Mouse (Mus musculus) cerebellum, adult 11 months (tissue): ENCODE results near the gene Ubash3b.
A peak's percentile ranks its signal among the peaks of the same experiment; 100 is the strongest.

Source experiments
- DNase-seq: peaks from one replicate; pipeline ENCODE4 v3.0.0; 2022

Gene Ubash3b

DNA sequence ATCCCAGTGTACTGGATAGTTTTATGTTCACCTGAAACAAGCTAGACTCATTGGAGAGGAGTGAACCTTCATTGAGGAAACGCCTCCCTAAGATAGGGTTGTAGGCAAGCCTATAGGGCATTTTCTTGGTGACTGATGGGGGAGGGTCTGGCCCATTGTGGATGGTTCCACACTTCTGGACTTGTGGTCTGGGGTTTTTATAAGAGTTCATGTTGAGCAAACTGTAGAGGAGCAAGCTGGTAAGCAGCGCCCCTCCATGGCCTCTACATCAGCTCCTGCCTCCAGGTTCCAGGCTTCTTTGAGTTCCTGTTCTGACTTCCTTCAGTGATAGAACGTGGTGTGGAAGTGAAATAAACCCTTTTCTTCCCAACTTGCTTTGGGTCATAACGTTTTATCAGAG lies 866 bp upstream of the Ubash3b start:
- no peak for DNase-seq

DNA sequence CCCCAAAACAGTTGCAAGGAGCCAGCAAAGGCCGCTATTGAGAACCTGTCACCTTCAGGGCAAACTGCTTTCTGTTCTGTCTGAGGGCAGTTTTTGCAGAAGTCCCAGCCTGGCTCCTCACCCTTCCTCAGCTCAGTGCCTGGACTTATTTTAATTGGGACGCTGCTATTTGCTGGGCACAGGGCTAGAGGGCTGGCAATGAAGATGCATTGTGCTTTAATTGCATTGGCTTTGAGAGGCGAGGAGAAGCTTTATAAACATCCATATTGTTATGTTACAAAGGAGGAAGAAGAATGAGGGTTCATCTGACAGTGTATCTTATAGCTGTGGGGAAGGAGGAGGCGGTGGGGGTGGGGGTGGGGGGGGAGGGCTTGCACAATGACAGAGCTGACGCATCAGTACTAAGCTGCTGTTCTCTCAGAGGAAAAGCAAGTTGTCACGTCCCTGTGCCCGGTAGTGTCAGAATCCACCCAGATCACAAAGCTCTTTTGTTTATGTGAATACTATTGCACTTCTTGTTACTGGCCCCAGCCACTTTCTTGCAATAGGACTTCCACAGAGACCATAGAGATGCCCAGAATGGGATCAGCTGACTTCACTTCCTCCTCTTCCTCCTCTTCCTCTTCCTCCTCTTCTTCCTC lies 841 bp downstream of the Ubash3b start:
- DNase-seq = no peak

GRCm38 (mm10) chr9:41159223-41159622 lies 2.3 kb downstream of the Ubash3b start:
- no peak for DNase-seq

DNA sequence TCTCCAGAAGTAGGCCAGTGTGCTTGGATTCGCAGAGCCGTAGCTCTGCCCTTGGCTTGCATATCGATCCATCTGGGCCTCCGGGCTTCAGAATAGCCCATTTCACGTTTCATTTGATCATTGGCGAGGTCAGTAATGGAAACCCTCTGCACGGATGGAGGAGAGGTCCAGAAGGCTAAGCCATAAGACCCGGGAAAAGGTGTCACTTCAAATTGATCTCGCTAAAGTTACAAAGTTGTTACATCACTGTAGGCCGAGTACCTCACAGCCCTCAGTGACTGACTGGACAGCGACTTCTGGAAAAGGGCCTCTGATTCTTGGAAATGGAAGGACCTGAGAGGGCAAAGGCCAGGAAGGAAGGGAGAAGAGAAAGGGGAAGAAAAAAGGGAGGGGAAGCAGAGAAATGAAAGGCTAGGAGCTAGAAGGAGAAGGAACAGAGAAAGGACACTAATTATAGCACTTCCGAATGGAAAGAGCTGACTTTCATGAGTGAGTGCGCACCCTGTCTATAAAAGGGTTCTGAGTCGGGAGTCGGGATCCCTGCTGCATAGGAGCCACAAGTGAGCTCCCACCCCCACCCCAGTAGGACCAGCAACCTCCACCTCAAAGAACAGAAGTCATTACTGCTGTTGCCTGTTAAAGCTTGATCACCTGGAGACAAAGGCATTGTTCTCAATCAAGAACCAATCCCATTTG lies 3.5 kb downstream of the Ubash3b start:
- DNase-seq = no peak

GRCm38 (mm10) chr9:41157020-41157871 lies 4.3 kb downstream of the Ubash3b start:
- peak; percentile 86 for DNase-seq

DNA sequence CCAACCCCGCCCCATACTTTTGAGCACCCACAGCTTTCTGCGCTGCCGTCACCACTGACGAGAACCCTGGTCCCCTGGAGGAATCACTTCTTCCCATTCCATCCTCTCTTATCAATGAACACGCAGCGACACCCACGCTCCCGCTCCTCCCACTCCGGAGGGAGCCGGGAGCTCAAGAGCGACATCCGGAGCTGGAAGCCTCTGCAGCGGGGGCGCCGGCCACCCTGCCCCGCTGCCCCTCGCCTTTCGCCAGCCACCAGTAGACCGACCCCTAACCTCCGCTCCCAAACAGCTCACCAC lies 4.8 kb downstream of the Ubash3b start:
- peak; percentile 52 for DNase-seq

- DNase-seq = peak; percentile 51
These were observed 5.3 kb downstream of the Ubash3b start for GRCm38 (mm10) chr9:41156006-41156719.

DNA sequence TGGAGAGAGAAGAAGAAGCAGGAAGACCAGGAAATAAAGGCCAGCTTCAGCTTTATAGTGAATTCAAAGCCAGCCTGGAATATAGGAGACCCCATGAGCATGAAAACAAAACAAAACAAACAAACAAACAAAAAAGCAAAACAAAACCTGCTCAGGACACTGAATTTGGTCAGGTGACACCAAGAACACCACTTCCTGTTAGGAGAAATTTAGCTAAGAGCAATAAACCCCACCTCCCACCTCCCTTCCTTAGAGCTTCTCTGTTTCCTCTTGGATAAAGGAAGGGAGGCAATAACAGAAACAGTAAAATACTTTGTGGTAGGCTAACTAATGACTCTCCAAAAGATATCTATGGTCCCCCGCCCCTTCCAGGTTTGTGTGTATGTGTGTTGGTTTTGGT lies 7.5 kb downstream of the Ubash3b start:
- no peak for DNase-seq

DNA sequence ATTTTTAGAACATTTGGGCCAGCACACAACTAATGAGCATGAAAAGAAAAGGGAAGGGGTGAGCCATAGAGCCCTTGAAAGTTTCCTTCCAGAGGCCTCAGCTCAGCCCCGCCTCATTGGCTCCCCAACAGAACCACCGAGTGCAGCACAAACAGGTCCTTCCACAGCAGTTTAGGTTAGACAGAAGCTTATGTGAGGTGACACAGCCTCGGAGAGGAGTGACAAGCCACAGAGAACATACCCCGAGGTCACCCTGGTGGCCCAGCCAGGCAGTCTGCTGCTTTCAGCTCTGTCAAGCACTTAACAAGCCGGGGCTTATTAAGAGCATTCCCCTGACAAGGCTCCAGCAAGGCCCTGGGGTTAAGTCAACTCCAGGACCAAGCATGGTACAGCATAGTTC lies 8.4 kb downstream of the Ubash3b start:
- no peak for DNase-seq

DNA sequence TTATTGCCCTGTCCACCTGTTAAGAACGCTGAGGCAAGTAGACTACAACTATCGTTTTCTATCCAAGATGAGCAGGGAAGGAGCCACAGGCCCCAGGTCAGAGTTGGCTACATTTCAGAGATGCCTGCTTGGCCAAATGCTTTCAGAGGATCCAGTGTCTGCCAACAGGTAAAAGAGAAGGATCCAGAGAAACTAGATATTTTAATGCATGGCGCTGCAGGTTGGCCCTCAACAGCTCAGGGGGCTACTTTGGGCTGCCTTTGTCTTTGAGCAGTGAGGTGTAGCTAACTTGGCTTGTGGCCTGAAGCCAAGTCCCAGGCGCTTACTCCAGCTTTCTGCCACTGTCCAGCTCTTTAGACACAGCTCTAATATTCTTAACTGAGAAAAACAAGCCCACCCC lies 10.0 kb downstream of the Ubash3b start:
- peak; percentile 58 for DNase-seq

GRCm38 (mm10) chr9:41149896-41150295 lies 11.6 kb downstream of the Ubash3b start:
- no peak for DNase-seq

DNA sequence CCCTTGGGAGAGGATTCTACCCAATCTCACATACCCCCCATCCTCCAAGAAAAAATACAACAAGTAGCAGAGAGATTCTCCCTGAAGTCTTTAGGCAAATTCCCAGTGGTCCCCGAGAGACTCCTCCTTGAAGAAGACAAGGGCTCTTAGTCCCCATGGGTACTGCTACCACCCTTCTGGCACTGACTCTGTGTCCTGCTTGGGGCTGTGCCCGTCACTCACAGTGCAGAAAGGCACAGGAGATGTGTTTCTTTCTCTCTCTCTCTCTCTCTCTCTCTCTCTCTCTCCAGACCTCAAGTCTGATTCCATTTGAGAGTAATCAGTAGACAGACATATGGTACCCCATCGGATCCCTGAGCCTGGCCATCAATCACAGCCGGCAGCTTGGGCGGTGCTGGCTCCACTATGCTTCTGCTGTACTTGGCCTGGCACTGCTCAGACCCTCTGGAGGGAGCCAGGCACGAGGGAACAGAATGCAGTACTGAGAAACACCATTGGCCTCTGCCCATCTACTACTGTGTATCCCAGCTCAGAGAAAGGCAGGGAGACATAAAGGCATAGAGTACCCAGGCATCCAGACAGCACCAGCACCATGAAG lies 12.3 kb downstream of the Ubash3b start:
- peak; percentile 81 for DNase-seq

DNA sequence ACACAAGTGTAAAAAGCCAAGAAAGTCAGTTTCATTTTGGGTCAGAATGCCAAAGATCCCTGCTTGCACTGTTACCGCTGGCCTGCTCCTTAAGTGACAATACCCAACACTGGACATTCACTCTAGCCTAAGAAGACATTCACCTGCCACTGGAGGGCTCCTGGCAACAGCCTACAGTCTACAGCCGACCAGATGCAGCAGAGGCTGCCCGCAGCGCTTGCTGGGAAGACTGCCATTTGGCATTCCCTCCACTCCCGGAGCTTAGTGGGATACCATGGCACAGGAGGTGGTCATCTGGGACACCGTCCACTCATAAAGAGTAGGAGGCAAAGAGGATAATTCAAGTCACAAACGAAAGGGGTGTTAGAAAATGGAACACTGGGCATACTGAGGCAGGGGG lies 12.9 kb downstream of the Ubash3b start:
- peak; percentile 68 for DNase-seq

GRCm38 (mm10) chr9:41147203-41147842 lies 14.2 kb downstream of the Ubash3b start:
- DNase-seq = no peak

DNA sequence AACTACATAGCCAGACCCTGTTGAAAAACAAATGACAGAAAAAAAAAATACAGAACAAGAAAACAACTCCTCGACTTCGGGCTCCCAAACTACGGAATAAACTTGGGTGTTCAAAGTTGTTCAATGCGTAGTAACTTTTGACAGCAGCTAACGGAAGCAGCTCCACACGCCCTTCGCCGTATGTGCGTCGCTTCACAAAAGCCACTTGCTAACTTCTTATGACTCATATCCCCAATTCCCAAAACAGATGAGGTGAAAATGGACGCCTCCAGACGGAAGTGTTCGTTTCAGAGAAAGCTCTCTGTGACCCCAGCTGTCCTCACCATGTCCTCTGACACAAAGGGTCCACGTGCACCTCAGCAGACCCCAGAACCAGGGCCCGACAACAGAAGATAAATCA lies 17.7 kb downstream of the Ubash3b start:
- DNase-seq = no peak

- no peak for DNase-seq
These were observed 18.4 kb downstream of the Ubash3b start for GRCm38 (mm10) chr9:41143115-41143514.

DNA sequence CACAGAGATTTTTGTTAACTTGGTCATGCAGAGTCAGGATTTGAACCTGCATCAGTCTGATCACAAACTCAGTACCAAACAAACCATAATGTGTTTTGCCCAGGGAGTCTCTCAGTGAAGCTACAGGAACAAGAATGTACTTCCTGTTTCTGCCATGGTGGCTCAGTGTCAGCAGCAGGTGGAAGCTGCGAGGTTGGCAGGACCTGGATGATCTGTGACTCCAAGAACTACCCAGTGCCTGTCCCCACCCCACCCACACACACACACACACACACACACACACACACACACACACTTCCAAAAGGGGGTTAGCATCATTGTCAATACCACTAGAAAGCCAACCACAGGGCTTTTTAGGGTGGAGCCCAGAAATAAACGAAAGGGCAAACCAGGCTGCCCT lies 20.5 kb downstream of the Ubash3b start:
- DNase-seq = no peak

DNA sequence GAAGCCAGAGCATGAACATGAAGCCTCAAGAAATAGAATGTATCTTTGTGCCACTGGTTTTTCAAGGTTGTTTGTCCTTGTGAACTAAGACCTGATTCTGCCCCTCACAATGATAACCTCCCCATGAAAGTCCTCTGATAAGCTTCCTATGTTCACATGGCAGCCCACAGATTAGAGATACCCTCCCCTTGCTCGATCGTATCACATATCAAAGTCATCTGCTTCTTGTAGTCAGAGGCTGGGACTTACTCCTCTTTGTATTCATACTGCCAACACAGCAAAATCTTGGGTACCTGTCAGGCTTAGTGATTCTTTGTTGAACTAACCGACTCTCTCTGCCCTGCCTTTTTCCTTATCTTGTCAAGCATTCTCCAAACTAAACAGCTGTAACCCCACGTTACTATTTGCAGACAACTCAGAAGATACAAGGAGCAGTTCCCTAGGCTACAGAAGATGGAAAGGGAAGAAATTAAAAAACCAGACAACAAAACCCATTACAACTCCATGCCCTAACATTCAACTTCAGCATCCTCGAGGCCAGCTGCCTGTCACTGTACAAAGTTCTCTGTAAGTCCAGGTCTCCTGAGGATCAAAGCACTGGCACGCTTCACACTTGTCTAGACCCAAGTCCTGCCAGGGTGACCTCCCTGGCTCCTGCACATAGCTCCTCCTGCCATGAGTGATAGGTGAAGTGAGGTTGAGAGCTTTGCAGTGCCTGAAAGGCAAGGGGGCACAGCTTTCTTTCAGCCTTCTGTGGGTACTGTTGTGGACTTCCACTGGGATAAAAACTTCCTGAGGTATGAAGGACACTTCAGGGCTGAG lies 22.3 kb downstream of the Ubash3b start:
- DNase-seq = no peak

DNA sequence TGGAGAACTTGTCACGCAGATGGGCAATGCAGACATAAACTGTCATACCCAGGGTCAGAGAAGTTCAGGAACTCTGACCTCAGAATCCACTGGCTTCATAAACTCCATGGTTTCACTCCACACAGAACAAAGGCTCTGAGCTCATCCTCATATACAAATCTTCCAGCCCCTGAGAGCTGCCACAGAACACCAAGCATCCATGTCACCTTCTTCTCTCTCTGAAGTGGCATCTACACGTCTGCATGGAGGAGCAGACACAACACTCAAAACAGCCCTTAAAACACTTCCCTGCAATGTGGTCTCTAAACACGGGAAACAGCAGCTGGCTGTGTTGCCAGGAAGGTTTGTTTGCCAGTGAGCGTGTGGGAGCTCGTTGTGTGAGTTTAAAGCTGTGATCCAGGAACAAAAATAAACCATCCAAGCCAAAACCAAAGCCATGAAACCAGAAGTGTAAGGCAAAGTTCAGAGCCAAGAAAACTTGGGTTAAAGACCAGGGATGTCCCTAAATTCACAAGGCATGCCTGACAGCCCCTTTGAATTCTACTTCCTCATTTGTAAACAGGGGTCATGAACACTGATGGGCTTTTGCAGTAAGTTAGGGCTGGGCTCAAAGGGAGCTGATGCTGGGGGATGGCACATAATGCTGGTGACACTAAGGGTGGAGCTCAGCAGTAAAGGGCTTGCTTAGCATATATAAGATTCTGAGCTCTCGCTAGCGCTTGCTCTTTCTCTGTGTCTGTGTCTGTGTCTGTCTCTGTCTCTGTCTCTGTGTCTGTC lies 24.6 kb downstream of the Ubash3b start:
- DNase-seq = no peak

- no peak for DNase-seq
These were observed 25.2 kb downstream of the Ubash3b start for GRCm38 (mm10) chr9:41136273-41136672.

GRCm38 (mm10) chr9:41134907-41135306 lies 26.6 kb downstream of the Ubash3b start:
- DNase-seq = no peak
